Mouse (Mus musculus): ENCODE results near the gene Ccr9.
"Not testable (repeated sequence)": the region's sequence is repeated elsewhere in the genome, so short reads cannot be mapped to it uniquely, and the experiment has no call there.

Gene Ccr9

GRCm38 (mm10) chr9:123678327-123679105 is at the start of gene Ccr9, which contains the start of gene Slc6a20a:
Ccr9 (plus strand) TSS chr9:123678439.
Slc6a20a (minus strand) TSS chr9:123678885.
- peak; percentile 10 for DNase-seq

- no peak for DNase-seq
Measured at GRCm38 (mm10) chr9:123631666-123632065, 46.6 kb upstream of the Ccr9 start.

GRCm38 (mm10) chr9:123632281-123632680 is 46.0 kb upstream of the Ccr9 start, which contains the start of gene Slc6a20b:
Slc6a20b (minus strand) TSS chr9:123632565.
- no peak for DNase-seq

GRCm38 (mm10) chr9:123632993-123633392 is 45.2 kb upstream of the Ccr9 start:
- no peak for DNase-seq

- no peak for DNase-seq
Measured at GRCm38 (mm10) chr9:123636771-123637170, 41.5 kb upstream of the Ccr9 start.

- DNase-seq = no peak
Measured at GRCm38 (mm10) chr9:123638231-123638630, 40.0 kb upstream of the Ccr9 start.

- peak; percentile 27 for DNase-seq
Measured at GRCm38 (mm10) chr9:123638668-123639089, 39.6 kb upstream of the Ccr9 start.

GRCm38 (mm10) chr9:123640106-123640505 is 38.1 kb upstream of the Ccr9 start:
- no peak for DNase-seq

- DNase-seq = no peak
Measured at GRCm38 (mm10) chr9:123649785-123650511, 28.3 kb upstream of the Ccr9 start.

GRCm38 (mm10) chr9:123651369-123651768 is 26.9 kb upstream of the Ccr9 start:
- DNase-seq = no peak

GRCm38 (mm10) chr9:123657457-123657856 is 20.8 kb upstream of the Ccr9 start:
- DNase-seq = no peak

GRCm38 (mm10) chr9:123658981-123659380 is 19.3 kb upstream of the Ccr9 start:
- DNase-seq = no peak

GRCm38 (mm10) chr9:123659986-123660676 is 18.1 kb upstream of the Ccr9 start:
- DNase-seq = not testable (repeated sequence)

- DNase-seq = peak; percentile 49
Measured at GRCm38 (mm10) chr9:123665645-123666044, 12.6 kb upstream of the Ccr9 start.

- DNase-seq = no peak
Measured at GRCm38 (mm10) chr9:123679198-123679597, 959 bp downstream of the Ccr9 start.

GRCm38 (mm10) chr9:123683704-123684103 is 5.5 kb downstream of the Ccr9 start:
- no peak for DNase-seq

GRCm38 (mm10) chr9:123686206-123686605 is 8.0 kb downstream of the Ccr9 start:
- DNase-seq = no peak

- no peak for DNase-seq
Measured at GRCm38 (mm10) chr9:123688227-123688626, 10.0 kb downstream of the Ccr9 start.

- DNase-seq = no peak
Measured at GRCm38 (mm10) chr9:123695634-123696302, 17.5 kb downstream of the Ccr9 start.

- no peak for DNase-seq
Measured at GRCm38 (mm10) chr9:123701822-123702221, 23.6 kb downstream of the Ccr9 start.

GRCm38 (mm10) chr9:123709226-123709625 is 31.0 kb downstream of the Ccr9 start:
- DNase-seq = no peak

- DNase-seq = no peak
Measured at GRCm38 (mm10) chr9:123713111-123713510, 34.9 kb downstream of the Ccr9 start.

GRCm38 (mm10) chr9:123716301-123716700 is 38.1 kb downstream of the Ccr9 start:
- DNase-seq = no peak

Measured in lung, postnatal 10 days (tissue).